Mouse (Mus musculus): ENCODE measurements around the gene Olfr1366. TPM values are rescaled to one million over a fixed set of nuclear protein-coding genes. Genes with fewer than 3 reads are reported as not detected.

The Olfr1366 gene
- polyA plus RNA-seq (2015; fragmentation: Nextera tagmentation; extraction: Ambion mirVana), result 0.09 and 0.15 TPM in 2 replicates

DNA sequence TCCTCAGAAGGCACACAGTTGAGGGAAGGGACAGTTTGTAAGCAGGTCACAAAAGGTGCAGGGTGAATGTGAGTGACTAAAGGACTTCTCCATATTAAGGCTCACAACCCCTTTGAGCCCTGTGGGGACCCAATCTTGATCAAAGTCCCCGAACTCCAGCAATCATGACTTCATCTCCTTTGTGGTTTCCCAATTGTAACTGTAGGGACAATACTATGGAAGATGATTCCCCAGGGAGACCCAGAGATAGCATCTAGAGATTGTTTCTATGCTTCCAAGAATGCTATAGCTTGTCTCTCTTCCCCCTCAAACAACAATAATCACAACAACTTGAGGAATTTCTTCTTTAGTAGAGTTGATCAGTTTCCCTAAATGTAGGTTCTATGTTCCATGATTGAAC is at the start of gene Olfr1366:
Gene Olfr1366 (minus strand): TSS at position 101 of the 400 bp plus-strand sequence.
- Histone ChIP-seq H3K4me3 (ENCODE audit: low read depth, low read length) (no peak within 1 kb of the TSS), H3K27me3 (ENCODE audit: control insufficient read depth, insufficient read depth, low read depth, low read length) (no peaks in the 10 kb centered on the region), H3K36me3 (ENCODE audit: control insufficient read depth, insufficient read depth, low read length) (no peaks in the 10 kb centered on the region), H3K4me2 (ENCODE audit: low read length) (no peak within 1 kb of the TSS), H3K4me1 (ENCODE audit: control insufficient read depth, insufficient read depth, low read length) (no peaks in the 10 kb centered on the region), H3K27ac (ENCODE audit: low read length) (no peak within 1 kb of the TSS), H3K9me3 (replicated peaks; ENCODE audit: control insufficient read depth, low read length, poor library complexity, severe bottlenecking) (no peaks in the 10 kb centered on the region), H3K9ac (ENCODE audit: low read depth, low read length) (no peak within 1 kb of the TSS)
- ATAC-seq, result no peak
- WGBS, result 71% methylated on average over 1 of the region's 1 CpGs

DNA sequence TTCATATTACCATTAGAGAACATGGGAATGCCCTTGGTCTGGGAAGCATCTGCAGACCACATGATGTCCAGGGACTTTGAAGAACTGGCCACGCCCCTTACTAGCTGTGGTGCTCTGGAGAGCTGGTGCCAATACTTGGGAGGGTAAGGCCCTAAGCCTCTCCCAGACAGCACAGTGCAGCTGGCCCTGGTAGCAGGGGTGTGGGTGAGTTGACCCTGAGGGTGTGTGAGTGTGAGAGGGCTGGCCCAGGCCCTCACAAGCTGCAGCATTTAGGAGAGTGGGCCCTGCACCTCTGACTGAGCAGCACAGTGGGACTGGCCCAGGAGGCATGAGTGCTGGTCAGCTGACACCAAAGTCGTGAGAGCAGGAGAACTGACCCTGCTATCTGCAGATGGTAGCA is 49.0 kb upstream of the Olfr1366 start:
- Histone ChIP-seq H3K9ac (ENCODE audit: low read depth, low read length) (no peak overlapping the region), H3K4me2 (ENCODE audit: low read length) (no peak overlapping the region), H3K27ac (ENCODE audit: low read length) (no peak overlapping the region), H3K4me3 (ENCODE audit: low read depth, low read length) (no peak overlapping the region), H3K9me3 (replicated peaks; ENCODE audit: control insufficient read depth, low read length, poor library complexity, severe bottlenecking) (no peaks in the 10 kb centered on the region), H3K4me1 (ENCODE audit: control insufficient read depth, insufficient read depth, low read length) (no peaks in the 10 kb centered on the region), H3K36me3 (ENCODE audit: control insufficient read depth, insufficient read depth, low read length) (no peaks in the 10 kb centered on the region), H3K27me3 (ENCODE audit: control insufficient read depth, insufficient read depth, low read depth, low read length) (no peaks in the 10 kb centered on the region)
- WGBS, result 76% methylated on average over 2 of the region's 2 CpGs
- ATAC-seq, result no peak

DNA sequence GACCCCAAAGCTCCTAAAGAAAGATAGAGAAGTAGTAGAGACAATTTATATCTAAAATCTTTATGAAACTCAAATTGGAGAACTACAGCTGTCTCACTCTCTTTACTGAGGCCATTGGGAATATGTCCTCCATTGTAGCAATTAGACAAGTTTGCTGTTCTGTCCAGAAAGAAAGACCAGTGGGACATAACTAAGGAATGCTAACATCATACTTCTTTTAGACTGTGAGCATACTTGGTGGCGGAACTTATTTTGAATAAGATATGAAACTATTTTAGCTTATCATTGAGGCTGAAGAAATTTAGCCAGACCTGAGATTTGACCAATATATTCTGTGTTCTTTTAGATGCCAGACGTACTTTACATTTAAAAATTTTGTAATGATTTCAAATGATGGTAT is 39.1 kb upstream of the Olfr1366 start, which contains the start of gene Olfr1364:
Gene Olfr1364 (minus strand): TSS at position 101 of the 400 bp plus-strand sequence.
- H3K4me2 ChIP-seq (ENCODE audit: low read length), result no peak within 1 kb of the TSS
- WGBS, result 96% methylated on average over 2 of the region's 2 CpGs
- no peaks in the 10 kb centered on the region for H3K4me1 ChIP-seq (ENCODE audit: control insufficient read depth, insufficient read depth, low read length)
- no peak within 1 kb of the TSS for H3K9ac ChIP-seq (ENCODE audit: low read depth, low read length)
- no peaks in the 10 kb centered on the region for H3K36me3 ChIP-seq (ENCODE audit: control insufficient read depth, insufficient read depth, low read length)
- H3K4me3 ChIP-seq (ENCODE audit: low read depth, low read length), result no peak within 1 kb of the TSS
- no peaks in the 10 kb centered on the region for H3K9me3 ChIP-seq (replicated peaks; ENCODE audit: control insufficient read depth, low read length, poor library complexity, severe bottlenecking)
- no peaks in the 10 kb centered on the region for H3K27me3 ChIP-seq (ENCODE audit: control insufficient read depth, insufficient read depth, low read depth, low read length)
- no peak within 1 kb of the TSS for H3K27ac ChIP-seq (ENCODE audit: low read length)
- ATAC-seq, result no peak

DNA sequence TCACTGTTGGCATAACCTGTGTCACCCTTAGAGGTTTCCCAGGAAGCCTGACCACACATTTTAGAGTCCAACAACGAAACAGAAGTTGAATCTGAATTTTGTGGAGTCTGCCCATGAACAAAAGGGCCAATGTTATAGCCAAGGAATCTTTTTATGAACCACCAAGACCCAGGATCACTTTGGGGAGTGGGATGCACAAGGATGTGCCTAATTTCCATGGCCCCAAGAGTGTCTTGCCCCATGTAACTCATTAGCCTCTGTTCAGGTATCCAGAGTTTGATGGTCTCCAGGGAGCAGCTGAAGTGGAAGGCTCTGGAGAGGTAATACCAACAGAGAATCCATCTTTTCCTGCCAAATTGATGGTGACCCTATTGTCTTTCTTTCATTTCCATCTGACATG is 17.2 kb upstream of the Olfr1366 start, which contains the start of gene Olfr1535:
Gene Olfr1535 (minus strand): TSS at position 101 of the 400 bp plus-strand sequence.
- ATAC-seq, result no peak
- 66% methylated on average over 1 of the region's 1 CpGs for WGBS
- no peaks in the 10 kb centered on the region for H3K9me3 ChIP-seq (replicated peaks; ENCODE audit: control insufficient read depth, low read length, poor library complexity, severe bottlenecking)
- no peaks in the 10 kb centered on the region for H3K27me3 ChIP-seq (ENCODE audit: control insufficient read depth, insufficient read depth, low read depth, low read length)
- no peak within 1 kb of the TSS for H3K9ac ChIP-seq (ENCODE audit: low read depth, low read length)
- H3K4me1 ChIP-seq (ENCODE audit: control insufficient read depth, insufficient read depth, low read length), result no peaks in the 10 kb centered on the region
- H3K4me2 ChIP-seq (ENCODE audit: low read length), result no peak within 1 kb of the TSS
- H3K27ac ChIP-seq (ENCODE audit: low read length), result no peak within 1 kb of the TSS
- H3K4me3 ChIP-seq (ENCODE audit: low read depth, low read length), result no peak within 1 kb of the TSS
- H3K36me3 ChIP-seq (ENCODE audit: control insufficient read depth, insufficient read depth, low read length), result no peaks in the 10 kb centered on the region

DNA sequence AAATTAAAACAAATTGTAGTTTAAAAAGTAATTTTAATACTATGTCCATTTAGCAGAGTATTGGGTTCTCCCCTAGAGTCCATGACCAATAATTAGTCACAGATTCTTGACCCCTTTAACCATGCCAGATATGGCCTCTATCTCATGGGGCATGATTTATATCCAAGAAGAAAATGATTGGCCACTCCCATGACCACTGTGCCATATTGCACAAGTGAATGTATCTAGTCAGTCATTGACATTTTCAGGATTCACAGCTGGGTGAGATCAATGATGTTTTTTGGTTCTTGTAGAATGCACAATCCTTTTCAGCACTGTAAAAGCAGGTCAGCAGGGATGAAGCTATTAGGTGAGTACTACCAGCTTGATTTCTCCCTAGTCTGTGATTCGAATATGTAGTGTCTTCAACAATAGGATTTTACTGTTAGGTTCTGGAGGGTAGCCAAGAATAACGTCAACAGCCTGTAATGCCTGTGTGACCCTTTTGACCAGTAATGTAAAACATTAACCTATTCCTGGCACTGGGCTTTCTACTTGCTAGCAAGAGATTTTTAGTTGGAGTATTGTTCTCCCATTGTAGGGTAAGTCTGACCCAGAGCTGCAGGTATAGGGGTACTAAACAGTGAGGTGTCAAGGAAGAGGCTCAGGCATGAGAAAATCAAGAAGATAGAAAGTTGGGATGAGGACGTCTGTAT is 8.0 kb upstream of the Olfr1366 start:
- Histone ChIP-seq H3K27ac (ENCODE audit: low read length) (no peak overlapping the region), H3K36me3 (ENCODE audit: control insufficient read depth, insufficient read depth, low read length) (no peaks in the 10 kb centered on the region), H3K9ac (ENCODE audit: low read depth, low read length) (no peak overlapping the region), H3K4me3 (ENCODE audit: low read depth, low read length) (no peak overlapping the region), H3K4me2 (ENCODE audit: low read length) (no peak overlapping the region), H3K4me1 (ENCODE audit: control insufficient read depth, insufficient read depth, low read length) (no peaks in the 10 kb centered on the region), H3K9me3 (replicated peaks; ENCODE audit: control insufficient read depth, low read length, poor library complexity, severe bottlenecking) (no peaks in the 10 kb centered on the region), H3K27me3 (ENCODE audit: control insufficient read depth, insufficient read depth, low read depth, low read length) (no peaks in the 10 kb centered on the region)
- 61% methylated on average over 3 of the region's 3 CpGs for WGBS
- ATAC-seq, result no peak

DNA sequence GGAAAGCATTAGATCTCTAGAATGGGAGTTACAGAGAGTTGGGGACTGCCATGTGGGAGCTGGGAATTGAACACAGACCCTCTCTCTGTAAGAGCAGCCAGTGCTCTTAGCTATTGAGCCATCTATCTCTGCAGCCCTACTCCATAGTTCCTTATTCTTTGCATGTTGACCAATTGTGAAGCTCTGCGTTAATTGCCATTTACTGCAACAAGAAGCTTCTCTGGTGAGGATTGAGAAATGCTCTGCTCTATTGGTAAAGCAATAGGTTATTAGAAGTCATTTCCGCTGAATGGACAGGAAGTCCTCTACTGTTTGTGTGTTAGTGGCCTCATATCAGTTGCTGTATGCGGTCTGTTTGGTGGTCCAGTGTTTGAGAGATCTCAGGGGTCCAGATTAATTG is 6.9 kb upstream of the Olfr1366 start:
- 93% methylated on average over 3 of the region's 3 CpGs for WGBS

DNA sequence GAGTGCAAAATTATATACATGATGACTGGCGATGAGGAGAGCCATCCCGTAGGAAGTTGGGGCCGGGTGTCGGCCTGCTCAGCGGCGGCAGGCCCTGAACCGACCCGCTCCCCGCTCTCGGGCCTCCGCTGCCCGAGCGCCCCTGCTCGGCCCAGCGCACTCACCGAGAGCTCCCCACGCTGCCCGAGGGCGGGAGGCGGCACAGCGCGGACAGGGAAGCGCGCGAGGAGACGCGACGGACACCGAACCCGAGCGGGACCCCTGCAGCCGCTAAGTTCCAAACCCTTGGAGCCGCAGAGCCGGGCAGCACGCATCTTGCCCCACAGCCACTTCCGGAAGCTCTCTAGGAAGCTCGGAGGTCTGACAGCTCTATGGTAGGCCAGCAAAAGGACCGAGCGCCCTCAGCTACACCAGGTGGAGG is 11.8 kb downstream of the Olfr1366 start, which contains the start of gene Zkscan8:
Gene Zkscan8 (minus strand): TSS at position 340 of the 421 bp plus-strand sequence.
- Histone ChIP-seq H3K9ac (ENCODE audit: low read depth, low read length) (peak within 1 kb of the TSS; percentile 99), H3K36me3 (ENCODE audit: control insufficient read depth, insufficient read depth, low read length) (peaks cover 8% of the 10 kb centered on the region), H3K4me1 (ENCODE audit: control insufficient read depth, insufficient read depth, low read length) (peaks cover 7% of the 10 kb centered on the region), H3K9me3 (replicated peaks; ENCODE audit: control insufficient read depth, low read length, poor library complexity, severe bottlenecking) (no peaks in the 10 kb centered on the region), H3K27me3 (ENCODE audit: control insufficient read depth, insufficient read depth, low read depth, low read length) (no peaks in the 10 kb centered on the region), H3K27ac (ENCODE audit: low read length) (peak within 1 kb of the TSS; percentile 85), H3K4me2 (ENCODE audit: low read length) (peak within 1 kb of the TSS; percentile 66), H3K4me3 (ENCODE audit: low read depth, low read length) (peak within 1 kb of the TSS; percentile 98)
- peak; percentile 99 for ATAC-seq
- under 1% methylated on average over 39 of the region's 39 CpGs for WGBS

More for the DNA sequence above, 6.9 kb upstream of the Olfr1366 start:
- H3K36me3 ChIP-seq (ENCODE audit: control insufficient read depth, insufficient read depth, low read length), result no peaks in the 10 kb centered on the region
- H3K27me3 ChIP-seq (ENCODE audit: control insufficient read depth, insufficient read depth, low read depth, low read length), result no peaks in the 10 kb centered on the region
- no peak for ATAC-seq
- no peaks in the 10 kb centered on the region for H3K4me1 ChIP-seq (ENCODE audit: control insufficient read depth, insufficient read depth, low read length)
- H3K27ac ChIP-seq (ENCODE audit: low read length), result no peak overlapping the region
- no peak overlapping the region for H3K4me3 ChIP-seq (ENCODE audit: low read depth, low read length)
- H3K9me3 ChIP-seq (replicated peaks; ENCODE audit: control insufficient read depth, low read length, poor library complexity, severe bottlenecking), result no peaks in the 10 kb centered on the region
- H3K9ac ChIP-seq (ENCODE audit: low read depth, low read length), result no peak overlapping the region
- no peak overlapping the region for H3K4me2 ChIP-seq (ENCODE audit: low read length)

DNA sequence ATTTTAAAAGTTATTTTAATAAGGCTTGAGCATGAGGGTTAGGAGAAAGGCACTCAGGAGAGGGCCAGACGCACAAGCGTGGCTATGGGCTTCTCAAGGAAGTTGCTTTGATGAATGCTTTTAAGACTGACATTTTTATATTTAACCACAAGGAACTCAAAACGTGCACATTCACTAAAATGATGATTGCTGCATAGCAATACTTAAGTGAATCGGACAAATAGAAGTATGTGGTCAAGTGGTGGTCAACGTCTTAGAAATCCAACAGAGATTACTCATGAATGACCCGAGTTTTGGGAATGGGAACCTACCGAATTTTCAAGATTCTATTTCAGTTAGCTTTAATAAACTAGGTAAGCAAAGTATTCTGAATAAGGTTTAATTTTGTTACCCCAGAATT is 12.5 kb downstream of the Olfr1366 start:
- Histone ChIP-seq H3K4me3 (ENCODE audit: low read depth, low read length) (peak overlapping the region; percentile 98), H3K9ac (ENCODE audit: low read depth, low read length) (peak overlapping the region; percentile 25; the same call in 1 of the 2 replicates), H3K9me3 (replicated peaks; ENCODE audit: control insufficient read depth, low read length, poor library complexity, severe bottlenecking) (no peaks in the 10 kb centered on the region), H3K27ac (ENCODE audit: low read length) (no peak overlapping the region), H3K36me3 (ENCODE audit: control insufficient read depth, insufficient read depth, low read length) (peaks cover 9% of the 10 kb centered on the region), H3K4me1 (ENCODE audit: control insufficient read depth, insufficient read depth, low read length) (peaks cover 7% of the 10 kb centered on the region), H3K27me3 (ENCODE audit: control insufficient read depth, insufficient read depth, low read depth, low read length) (no peaks in the 10 kb centered on the region), H3K4me2 (ENCODE audit: low read length) (peak overlapping the region; percentile 60)
- WGBS, result 49% methylated on average over 7 of the region's 7 CpGs
- no peak for ATAC-seq

DNA sequence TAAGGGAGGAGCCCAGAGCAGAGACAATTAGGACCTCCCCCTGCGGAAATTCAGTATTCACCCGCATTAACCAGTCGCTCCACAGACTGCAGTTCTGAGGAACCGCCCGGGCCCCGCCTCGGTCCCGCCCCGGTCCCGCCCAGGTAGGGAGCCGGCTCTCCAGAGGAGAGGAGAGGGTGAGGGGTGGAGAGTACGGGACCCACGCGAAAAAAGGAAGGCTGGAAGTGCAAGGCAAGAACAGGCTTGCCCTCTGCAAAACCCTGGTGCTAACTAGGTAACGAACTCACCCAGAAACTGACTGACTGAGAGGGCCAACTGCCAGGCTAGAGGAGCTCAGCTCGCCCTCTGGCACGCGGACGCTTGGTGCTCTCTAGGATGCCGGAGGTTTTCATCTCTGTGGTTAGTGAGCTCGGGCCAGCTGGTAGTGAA is 36.4 kb downstream of the Olfr1366 start:
- no peaks in the 10 kb centered on the region; the same call in 1 of the 2 replicates for H3K27me3 ChIP-seq (ENCODE audit: control insufficient read depth, insufficient read depth, low read depth, low read length)
- peak overlapping the region; percentile 85 for H3K27ac ChIP-seq (ENCODE audit: low read length)
- ATAC-seq, result peak; percentile 100
- no peaks in the 10 kb centered on the region for H3K9me3 ChIP-seq (replicated peaks; ENCODE audit: control insufficient read depth, low read length, poor library complexity, severe bottlenecking)
- peak overlapping the region; percentile 78 for H3K4me3 ChIP-seq (ENCODE audit: low read depth, low read length)
- peak overlapping the region; percentile 82 for H3K9ac ChIP-seq (ENCODE audit: low read depth, low read length)
- peak overlapping the region; percentile 72 for H3K4me2 ChIP-seq (ENCODE audit: low read length)
- peaks cover 5% of the 10 kb centered on the region for H3K4me1 ChIP-seq (ENCODE audit: control insufficient read depth, insufficient read depth, low read length)
- WGBS, result under 1% methylated on average over 21 of the region's 21 CpGs
- no peaks in the 10 kb centered on the region for H3K36me3 ChIP-seq (ENCODE audit: control insufficient read depth, insufficient read depth, low read length)
